Mouse (Mus musculus): Measurements from ENCODE around the gene Gm572.

- no peak for TF ChIP-seq CTCF (IDR thresholded peaks at IDR 0.05; ENCODE audit: control insufficient read depth, insufficient read depth, insufficient replicate concordance, low read depth, low read length)
- TF ChIP-seq POLR2A (IDR thresholded peaks at IDR 0.05; ENCODE audit: control insufficient read depth, low read depth, low read length) = no peak
These were observed 39.8 kb downstream of the Gm572 start for GRCm38 (mm10) chr4:148682961-148683360.

All from testis, adult 2 months (tissue).